Mouse (Mus musculus) small intestine, adult 2 months (tissue): ENCODE measurements around the gene Fzd1.

Source experiments
- CTCF ChIP-seq: fragments of 200-500 bp; IDR thresholded peaks from 2 replicates; pipeline ENCODE4 v1.5.1; 2012; ENCODE audit warnings: low read depth, mild to moderate bottlenecking, control low read depth, inconsistent platforms, low read length, moderate library complexity, mixed read lengths; ENCODE audit not compliant: insufficient replicate concordance, insufficient read length; ENCODE audit errors: extremely low read depth
- POLR2A ChIP-seq: fragments of 200-500 bp; IDR thresholded peaks from 2 replicates; pipeline ENCODE4 v1.6.1; 2012; ENCODE audit warnings: low read depth, mild to moderate bottlenecking, control low read depth, inconsistent platforms, low read length, moderate library complexity

DNA sequence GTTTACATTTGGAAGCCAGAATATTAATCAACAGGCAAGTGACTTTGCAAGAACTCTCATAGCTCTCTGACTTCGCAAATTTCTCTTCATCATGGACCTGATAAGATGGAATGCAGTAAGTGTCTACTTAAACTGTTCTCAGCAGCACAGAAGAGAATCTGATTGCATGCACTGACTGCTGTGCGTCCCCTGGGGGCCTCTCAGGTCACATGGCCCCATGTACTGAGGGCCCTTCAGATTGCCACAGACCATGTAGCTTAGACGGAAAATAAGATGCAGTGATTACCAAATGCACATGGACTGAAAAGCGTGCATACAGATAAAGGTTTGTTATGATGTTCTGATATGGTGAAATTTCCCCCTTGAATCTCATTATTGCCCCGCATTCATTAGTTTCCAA lies 8.9 kb upstream of the Fzd1 start:
- no peak for TF ChIP-seq CTCF
- no peak for TF ChIP-seq POLR2A
